Mouse (Mus musculus) liver, adult 2 months (tissue): ENCODE data around the gene Dok5.

Source experiments
- CTCF ChIP-seq: fragments of 200-500 bp; IDR thresholded peaks from 2 replicates; pipeline ENCODE4 v1.5.1; 2011; ENCODE audit warnings: low read depth, low read length, control low read depth
- POLR2A ChIP-seq: fragments of 200-500 bp; IDR thresholded peaks from 2 replicates; pipeline ENCODE4 v1.6.1; 2011; ENCODE audit warnings: low read length, control low read depth; ENCODE audit not compliant: insufficient read depth; ENCODE audit errors: extremely low read depth

DNA sequence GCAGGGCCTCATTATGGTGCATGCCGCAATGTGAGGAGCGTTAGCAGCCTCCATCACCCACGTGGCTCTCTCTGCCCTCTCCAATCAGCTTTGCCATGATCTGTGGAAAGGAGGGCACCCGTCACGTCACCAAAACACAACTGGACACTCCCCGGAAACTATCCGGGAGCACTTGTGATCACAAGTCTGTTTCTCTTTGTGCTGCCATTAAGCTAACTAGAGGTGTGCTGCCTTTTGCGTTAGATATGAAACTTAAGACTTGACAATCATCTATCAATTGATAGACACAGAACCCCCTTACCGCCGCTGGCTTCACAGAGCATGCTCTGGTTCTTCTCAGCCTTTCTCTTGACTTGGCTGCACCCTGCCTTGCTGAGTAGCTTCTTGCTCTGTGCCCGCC lies 6.9 kb upstream of the Dok5 start:
- no peak for TF ChIP-seq CTCF
- TF ChIP-seq POLR2A, result no peak
